Mouse (Mus musculus) cerebellum, adult 8-10 months (tissue): ENCODE measurements around the gene Defa22.
"Not testable (repeated sequence)": the region's sequence is repeated elsewhere in the genome, so short reads cannot be mapped to it uniquely, and the experiment has no call there.

Experiments
- DNase-seq: peaks from one replicate; pipeline ENCODE4 v3.0.0; 2022

The Defa22 gene

DNA sequence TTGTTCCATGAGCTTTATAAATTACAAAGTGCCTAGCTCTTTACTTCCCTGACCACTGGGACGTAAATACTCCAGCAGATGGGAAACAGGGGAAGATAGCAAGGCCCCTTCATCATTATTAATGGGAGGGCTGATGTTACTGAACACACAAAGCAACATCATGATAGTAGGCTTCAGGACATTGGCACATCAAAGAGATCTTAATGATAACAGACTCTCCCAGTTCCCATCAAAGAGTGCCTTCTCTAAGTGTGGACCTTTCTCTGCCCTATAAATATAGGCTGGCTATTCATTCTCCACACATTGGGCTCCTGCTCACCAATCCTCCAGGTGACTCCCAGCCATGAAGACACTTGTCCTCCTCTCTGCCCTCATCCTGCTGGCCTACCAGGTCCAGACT is at the start of gene Defa22:
TSS of gene Defa22 (plus strand) at position 301 of the 400 bp plus-strand sequence.
- DNase-seq = not testable (repeated sequence)

DNA sequence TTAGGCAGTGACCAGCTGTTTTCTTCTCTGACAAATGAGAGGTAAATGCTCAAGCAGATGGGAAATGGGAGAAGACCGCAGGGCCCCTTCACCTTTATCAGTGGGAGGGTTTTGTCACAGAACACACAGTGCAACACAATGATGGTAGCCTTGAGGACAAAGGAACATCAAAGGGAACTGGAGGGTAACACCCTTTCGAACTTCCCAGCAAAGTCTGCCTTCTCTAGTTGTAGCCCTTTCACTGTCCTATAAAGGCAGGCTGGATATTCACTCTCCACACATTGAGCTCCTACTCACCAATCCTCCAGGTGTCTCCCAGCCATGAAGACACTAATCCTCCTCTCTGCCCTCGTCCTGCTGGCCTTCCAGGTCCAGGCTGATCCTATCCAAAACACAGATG is 27.7 kb upstream of the Defa22 start, which contains the start of gene Defa30:
TSS of gene Defa30 (plus strand) at position 301 of the 400 bp plus-strand sequence.
- DNase-seq = not testable (repeated sequence)

DNA sequence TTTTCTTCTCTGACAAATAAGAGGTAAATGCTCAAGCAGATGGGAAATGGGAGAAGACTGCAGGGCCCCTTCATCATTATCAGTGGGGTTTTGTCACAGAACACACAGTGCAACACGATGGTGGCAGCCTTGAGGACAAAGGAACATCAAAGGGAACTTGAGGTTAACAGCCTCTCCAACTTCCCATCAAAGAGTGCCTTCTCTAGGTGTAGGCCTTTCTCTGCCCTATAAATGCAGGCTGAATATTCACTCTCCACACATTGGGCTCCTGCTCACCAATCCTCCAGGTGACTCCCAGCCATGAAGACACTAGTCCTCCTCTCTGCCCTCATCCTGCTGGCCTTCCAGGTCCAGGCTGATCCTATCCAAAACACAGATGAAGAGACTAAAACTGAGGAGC is 29.2 kb downstream of the Defa22 start, which contains the start of gene Defa31:
TSS of gene Defa31 (plus strand) at position 301 of the 400 bp plus-strand sequence.
- DNase-seq = not testable (repeated sequence)

DNA sequence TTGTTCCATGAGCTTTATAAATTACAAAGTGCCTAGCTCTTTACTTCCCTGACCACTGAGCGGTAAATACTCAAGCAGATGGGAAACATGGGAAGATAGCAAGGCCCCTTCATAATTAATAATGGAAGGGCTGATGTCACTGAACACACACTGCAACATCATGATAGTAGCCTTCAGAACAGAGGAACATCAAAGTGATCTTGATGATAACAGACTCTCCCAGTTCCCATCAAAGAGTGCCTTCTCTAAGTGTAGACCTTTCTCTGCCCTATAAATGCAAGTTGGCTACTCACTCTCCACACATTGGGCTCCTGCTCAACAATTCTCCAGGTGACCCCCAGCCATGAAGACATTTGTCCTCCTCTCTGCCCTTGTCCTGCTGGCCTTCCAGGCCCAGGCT is 39.2 kb downstream of the Defa22 start, which contains the start of gene Gm15293:
TSS of gene Gm15293 (plus strand) at position 301 of the 400 bp plus-strand sequence.
- DNase-seq = not testable (repeated sequence)
